Mouse (Mus musculus) midbrain, embryonic 13.5 days (tissue): ENCODE measurements around the gene Basp1. TPM values are rescaled to one million over a fixed set of nuclear protein-coding genes. Genes with fewer than 3 reads are reported as not detected.

Experiments
- ATAC-seq: fragments of 200-750 bp; cut with Nextera tagmentation; 2 replicates; pipeline ENCODE4 v1.8.0; 2017; ENCODE audit warnings: mild to moderate bottlenecking, moderate TSS enrichment, moderate library complexity
- H3K27ac ChIP-seq: fragments of 300-500 bp; sonication (generic); 2 replicates; pipeline ENCODE4 v1.5.1; 2015; ENCODE audit warnings: inconsistent platforms, mild to moderate bottlenecking, moderate library complexity
- H3K27me3 ChIP-seq: fragments of 300-500 bp; sonication (generic); 2 replicates; pipeline ENCODE4 v1.6.1; 2015; ENCODE audit warnings: mild to moderate bottlenecking, inconsistent platforms
- H3K36me3 ChIP-seq: fragments of 300-500 bp; sonication (generic); 2 replicates; pipeline ENCODE4 v1.6.1; 2015; ENCODE audit warnings: mild to moderate bottlenecking, inconsistent platforms
- H3K4me1 ChIP-seq: fragments of 300-500 bp; sonication (generic); replicated peaks from 2 replicates; pipeline ENCODE4 v1.6.1; 2015; ENCODE audit warnings: inconsistent platforms
- H3K4me2 ChIP-seq: fragments of 300-500 bp; sonication (generic); replicated peaks from 2 replicates; pipeline ENCODE4 v1.6.1; 2015; ENCODE audit warnings: moderate library complexity, mild to moderate bottlenecking, inconsistent platforms
- H3K4me3 ChIP-seq: fragments of 300-500 bp; sonication (generic); replicated peaks from 2 replicates; pipeline ENCODE4 v1.5.1; 2015; ENCODE audit warnings: mild to moderate bottlenecking, inconsistent platforms
- H3K9ac ChIP-seq: fragments of 300-500 bp; sonication (generic); replicated peaks from 2 replicates; pipeline ENCODE4 v1.6.1; 2015; ENCODE audit warnings: mild to moderate bottlenecking, inconsistent platforms
- H3K9me3 ChIP-seq: fragments of 300-500 bp; sonication (generic); 2 replicates; pipeline ENCODE4 v1.6.1; 2016; ENCODE audit warnings: mild to moderate bottlenecking, inconsistent platforms
- WGBS: fragments of 180-500 bp; shearing (Covaris S2); methylation state at CpG from one replicate; pipeline ENCODE4 v1.1.7; 2015; 5-methylcytosine and 5-hydroxymethylcytosine counted together
- polyA plus RNA-seq: library from polyadenylated mRNA; unstranded; fragments of >200 nt; fragmentation: Nextera tagmentation; extraction: Ambion mirVana; gene quantifications from 2 replicates; pipeline ENCODE4 v1.2.1, GENCODE M21; 2015

Gene Basp1
- polyA plus RNA-seq, 1 experiment from 2014 or later = 211 TPM

- Histone ChIP-seq H3K4me3 (no peak overlapping the region), H3K27me3 (peaks cover 17% of the 10 kb centered on the region), H3K9ac (no peak overlapping the region), H3K27ac (no peak overlapping the region), H3K4me1 (peaks cover 20% of the 10 kb centered on the region), H3K9me3 (no peaks in the 10 kb centered on the region), H3K36me3 (no peaks in the 10 kb centered on the region), H3K4me2 (no peak overlapping the region)
- 78% methylated on average over 8 of the region's 8 CpGs for WGBS
- no peak for ATAC-seq
Observed at GRCm38 (mm10) chr15:25443140-25443790, 29.7 kb upstream of the Basp1 start.

- Histone ChIP-seq H3K9me3 (no peaks in the 10 kb centered on the region), H3K4me3 (no peak overlapping the region), H3K36me3 (no peaks in the 10 kb centered on the region), H3K9ac (no peak overlapping the region), H3K27me3 (peaks cover 17% of the 10 kb centered on the region), H3K27ac (no peak overlapping the region), H3K4me1 (peaks cover 20% of the 10 kb centered on the region), H3K4me2 (no peak overlapping the region)
- no peak for ATAC-seq
- WGBS = 72% methylated on average over 9 of the region's 9 CpGs
Observed at GRCm38 (mm10) chr15:25441868-25442185, 28.3 kb upstream of the Basp1 start.

GRCm38 (mm10) chr15:25440991-25441867 lies 27.7 kb upstream of the Basp1 start:
- whole genome bisulfite sequencing = 24% methylated on average over 24 of the region's 24 CpGs
- no peaks in the 10 kb centered on the region for H3K9me3 ChIP-seq
- H3K27me3 ChIP-seq = peaks cover 17% of the 10 kb centered on the region
- H3K36me3 ChIP-seq = no peaks in the 10 kb centered on the region
- H3K4me3 ChIP-seq = no peak overlapping the region
- peaks cover 20% of the 10 kb centered on the region for H3K4me1 ChIP-seq
- no peak overlapping the region for H3K27ac ChIP-seq
- no peak for ATAC-seq
- no peak overlapping the region for H3K9ac ChIP-seq
- H3K4me2 ChIP-seq = peak overlapping the region; percentile 36

- Histone ChIP-seq H3K27ac (no peak overlapping the region), H3K27me3 (peaks cover 14% of the 10 kb centered on the region)
Observed at GRCm38 (mm10) chr15:25440317-25440716, 26.8 kb upstream of the Basp1 start.

GRCm38 (mm10) chr15:25432341-25432740 lies 18.8 kb upstream of the Basp1 start:
- no peak overlapping the region for H3K4me3 ChIP-seq
- H3K36me3 ChIP-seq = no peaks in the 10 kb centered on the region
- no peaks in the 10 kb centered on the region for H3K27me3 ChIP-seq
- 0 out of 2 replicates have a peak, but pooled peaks cover 6% of the 10 kb centered on the region for H3K4me1 ChIP-seq
- no peak for ATAC-seq
- H3K4me2 ChIP-seq = no peak overlapping the region
- no peak overlapping the region for H3K9ac ChIP-seq
- 57% methylated on average over 1 of the region's 1 CpGs for WGBS
- no peak overlapping the region for H3K27ac ChIP-seq
- H3K9me3 ChIP-seq = no peaks in the 10 kb centered on the region

More at GRCm38 (mm10) chr15:25440317-25440716, 26.8 kb upstream of the Basp1 start:
- H3K4me1 ChIP-seq = peaks cover 11% of the 10 kb centered on the region
- no peak overlapping the region for H3K4me2 ChIP-seq
- 89% methylated on average over 8 of the region's 8 CpGs for WGBS
- no peak overlapping the region for H3K9ac ChIP-seq
- ATAC-seq = no peak
- no peaks in the 10 kb centered on the region for H3K36me3 ChIP-seq
- no peaks in the 10 kb centered on the region for H3K9me3 ChIP-seq
- H3K4me3 ChIP-seq = no peak overlapping the region

- Histone ChIP-seq H3K27ac (no peak overlapping the region), H3K9me3 (no peaks in the 10 kb centered on the region), H3K27me3 (no peaks in the 10 kb centered on the region), H3K4me3 (no peak overlapping the region), H3K4me1 (0 out of 2 replicates have a peak, but pooled peaks cover 6% of the 10 kb centered on the region), H3K36me3 (no peaks in the 10 kb centered on the region), H3K9ac (no peak overlapping the region), H3K4me2 (no peak overlapping the region)
- ATAC-seq = no peak
- 88% methylated on average over 3 of the region's 3 CpGs for WGBS
Observed at GRCm38 (mm10) chr15:25430167-25430566, 16.6 kb upstream of the Basp1 start.

GRCm38 (mm10) chr15:25429007-25429406 lies 15.4 kb upstream of the Basp1 start:
- WGBS = 56% methylated on average over 7 of the region's 7 CpGs
- 0 out of 2 replicates have a peak, but pooled peaks cover 6% of the 10 kb centered on the region for H3K4me1 ChIP-seq
- no peak overlapping the region for H3K4me2 ChIP-seq
- no peak overlapping the region for H3K4me3 ChIP-seq
- H3K9me3 ChIP-seq = no peaks in the 10 kb centered on the region
- no peak overlapping the region for H3K27ac ChIP-seq
- H3K27me3 ChIP-seq = no peaks in the 10 kb centered on the region
- peak; percentile 58 for ATAC-seq
- no peak overlapping the region for H3K9ac ChIP-seq
- H3K36me3 ChIP-seq = peaks cover 3% of the 10 kb centered on the region; the same call in 1 of the 2 replicates

GRCm38 (mm10) chr15:25428551-25428950 lies 15.0 kb upstream of the Basp1 start:
- Histone ChIP-seq H3K4me3 (no peak overlapping the region), H3K9me3 (no peaks in the 10 kb centered on the region), H3K36me3 (peaks cover 3% of the 10 kb centered on the region; the same call in 1 of the 2 replicates), H3K27me3 (no peaks in the 10 kb centered on the region), H3K9ac (no peak overlapping the region), H3K4me1 (0 out of 2 replicates have a peak, but pooled peaks cover 6% of the 10 kb centered on the region), H3K27ac (no peak overlapping the region), H3K4me2 (no peak overlapping the region)
- 0 out of 2 replicates have a peak, but pooled peaks have one; percentile 9 for ATAC-seq
- WGBS = 53% methylated on average over 7 of the region's 7 CpGs

- Histone ChIP-seq H3K4me1 (peaks cover 23% of the 10 kb centered on the region), H3K9me3 (no peaks in the 10 kb centered on the region), H3K4me3 (no peak overlapping the region), H3K4me2 (no peak overlapping the region), H3K27me3 (no peaks in the 10 kb centered on the region), H3K36me3 (peaks cover 13% of the 10 kb centered on the region), H3K9ac (no peak overlapping the region), H3K27ac (no peak overlapping the region)
- ATAC-seq = no peak
- 94% methylated on average over 9 of the region's 9 CpGs for WGBS
Observed at GRCm38 (mm10) chr15:25420266-25420665, 6.7 kb upstream of the Basp1 start.

GRCm38 (mm10) chr15:25416367-25416766 lies 2.8 kb upstream of the Basp1 start:
- Histone ChIP-seq H3K4me2 (peak overlapping the region; percentile 68), H3K9ac (peak overlapping the region; percentile 100), H3K4me1 (peaks cover 23% of the 10 kb centered on the region), H3K27me3 (no peaks in the 10 kb centered on the region), H3K27ac (peak overlapping the region; percentile 100), H3K9me3 (no peaks in the 10 kb centered on the region), H3K4me3 (peak overlapping the region; percentile 100), H3K36me3 (peaks cover 5% of the 10 kb centered on the region)
- no peak for ATAC-seq
- 25% methylated on average over 6 of the region's 6 CpGs for WGBS

GRCm38 (mm10) chr15:25415958-25416357 lies 2.4 kb upstream of the Basp1 start:
- Histone ChIP-seq H3K27ac (peak overlapping the region; percentile 100), H3K36me3 (peaks cover 1% of the 10 kb centered on the region), H3K4me1 (peaks cover 23% of the 10 kb centered on the region), H3K4me2 (peak overlapping the region; percentile 68), H3K9me3 (no peaks in the 10 kb centered on the region), H3K9ac (peak overlapping the region; percentile 100), H3K27me3 (no peaks in the 10 kb centered on the region), H3K4me3 (peak overlapping the region; percentile 100)
- no peak for ATAC-seq
- 17% methylated on average over 4 of the region's 4 CpGs for WGBS

GRCm38 (mm10) chr15:25414747-25415119 lies 1.2 kb upstream of the Basp1 start:
- Histone ChIP-seq H3K9me3 (no peaks in the 10 kb centered on the region), H3K27me3 (no peaks in the 10 kb centered on the region), H3K4me3 (peak overlapping the region; percentile 100), H3K4me2 (peak overlapping the region; percentile 68), H3K4me1 (peaks cover 32% of the 10 kb centered on the region), H3K9ac (peak overlapping the region; percentile 100), H3K27ac (peak overlapping the region; percentile 100), H3K36me3 (no peaks in the 10 kb centered on the region)
- under 1% methylated on average over 14 of the region's 14 CpGs for WGBS
- ATAC-seq = peak; percentile 9
